Mouse (Mus musculus) CH12.LX (cell line): ENCODE results near the gene Srgap1. TPM values are rescaled to one million over a fixed set of nuclear protein-coding genes. Genes with fewer than 3 reads are reported as not detected.
A peak's percentile ranks its signal among the peaks of the same experiment; 100 is the strongest.

Experiments
- DNase-seq: peaks from one replicate; pipeline ENCODE4 v3.0.0-alpha.2; 2013; ENCODE audit errors: extremely low read depth
- H3K27ac ChIP-seq: 2 replicates; pipeline ENCODE4 v1.5.1; 2012; ENCODE audit warnings: low read depth, mild to moderate bottlenecking, control low read depth, moderate library complexity; ENCODE audit not compliant: insufficient read depth
- H3K27me3 ChIP-seq: replicated peaks from 2 replicates; pipeline ENCODE3; 2012; ENCODE audit warnings: inconsistent platforms
- H3K36me3 ChIP-seq, 2 experiments: replicated peaks in 1 of 2; 2 replicates each; pipeline versions ENCODE3 to v1.6.1; 2012; ENCODE audit warnings: inconsistent platforms in 1 of 2, low read length in 1 of 2, mild to moderate bottlenecking in 1 of 2, mixed read lengths in 1 of 2, moderate library complexity in 1 of 2; ENCODE audit not compliant: control insufficient read depth in 1 of 2, insufficient read depth in 1 of 2
- H3K4me1 ChIP-seq, 2 experiments: 2 replicates each; pipeline ENCODE4 v1.6.1; 2012; ENCODE audit warnings: inconsistent platforms in 1 of 2, moderate library complexity in 1 of 2; ENCODE audit not compliant: insufficient read depth in 2 of 2, control insufficient read depth in 1 of 2
- H3K4me2 ChIP-seq: 2 replicates; pipeline ENCODE4 v1.6.1; 2012; ENCODE audit warnings: low read depth, mild to moderate bottlenecking, control low read depth; ENCODE audit not compliant: poor library complexity, insufficient read depth, severe bottlenecking
- H3K4me3 ChIP-seq, 3 experiments: fragments of 150-350 bp in 1 of 3; sonication (generic) in 1 of 3; replicated peaks in 1 of 3; 2 replicates each; pipeline versions ENCODE3 to v1.5.1; 2011 to 2012; ENCODE audit warnings: low read depth in 2 of 3, low read length in 2 of 3, mild to moderate bottlenecking in 2 of 3, moderate library complexity in 2 of 3, control low read depth in 1 of 3, improper control_type of control experiment in 1 of 3, inconsistent platforms in 1 of 3, mixed read lengths in 1 of 3; ENCODE audit not compliant: poor library complexity in 1 of 3
- H3K79me2 ChIP-seq: replicated peaks from 2 replicates; pipeline ENCODE4 v1.6.1; 2012; ENCODE audit warnings: mild to moderate bottlenecking, moderate library complexity; ENCODE audit not compliant: control insufficient read depth, poor library complexity, insufficient read depth, severe bottlenecking; ENCODE audit errors: extremely low read depth
- H3K9ac ChIP-seq: 2 replicates; pipeline ENCODE4 v1.6.1; 2012; ENCODE audit warnings: low read depth, mild to moderate bottlenecking, control low read depth, moderate library complexity; ENCODE audit not compliant: insufficient read depth
- H3K9me3 ChIP-seq: replicated peaks from 2 replicates; pipeline ENCODE3; 2012; ENCODE audit warnings: low read length, inconsistent platforms, mixed read lengths
- BHLHE40 ChIP-seq: IDR thresholded peaks from 2 replicates; pipeline ENCODE4 v1.6.1; 2011; ENCODE audit warnings: mild to moderate bottlenecking, low read depth, low read length, improper control_type of control experiment
- CHD1 ChIP-seq: IDR thresholded peaks from 2 replicates; pipeline ENCODE4 v1.6.1; 2012; ENCODE audit warnings: low read depth, low read length, improper control_type of control experiment, inconsistent platforms
- CTCF ChIP-seq, 2 experiments: IDR thresholded peaks in 1 of 2; conservative IDR thresholded peaks in 1 of 2; 2 replicates each; pipeline ENCODE4 v1.5.1; 2011 to 2012; ENCODE audit warnings: low read depth in 2 of 2, low read length in 2 of 2, improper control_type of control experiment in 1 of 2, inconsistent platforms in 1 of 2, mild to moderate bottlenecking in 1 of 2, moderate library complexity in 1 of 2
- ELF1 ChIP-seq: IDR thresholded peaks from 2 replicates; pipeline ENCODE4 v1.6.1; 2014; ENCODE audit warnings: low read depth, mild to moderate bottlenecking, inconsistent platforms, low read length, improper control_type of control experiment
- EP300 ChIP-seq: IDR thresholded peaks from 2 replicates; pipeline ENCODE4 v1.6.1; 2011; ENCODE audit warnings: low read length, improper control_type of control experiment
- ETS1 ChIP-seq: conservative IDR thresholded peaks from 2 replicates; pipeline ENCODE4 v1.6.1; 2012; ENCODE audit warnings: low read depth, mild to moderate bottlenecking, inconsistent platforms, low read length, improper control_type of control experiment, moderate library complexity
- GABPA ChIP-seq: IDR thresholded peaks from 2 replicates; pipeline ENCODE4 v1.6.1; 2012; ENCODE audit warnings: low read depth, low read length, improper control_type of control experiment, inconsistent platforms; ENCODE audit not compliant: insufficient replicate concordance
- HCFC1 ChIP-seq: IDR thresholded peaks from 2 replicates; pipeline ENCODE4 v1.6.1; 2012; ENCODE audit warnings: low read depth, mild to moderate bottlenecking, inconsistent platforms, low read length, improper control_type of control experiment
- IRF4 ChIP-seq: IDR thresholded peaks from 2 replicates; pipeline ENCODE4 v1.6.1; 2014; ENCODE audit warnings: low read depth, mild to moderate bottlenecking, inconsistent platforms, low read length, improper control_type of control experiment
- JUND ChIP-seq: conservative IDR thresholded peaks from 2 replicates; pipeline ENCODE4 v1.6.1; 2011; ENCODE audit warnings: low read depth, low read length, improper control_type of control experiment
- KAT2A ChIP-seq: IDR thresholded peaks from 2 replicates; pipeline ENCODE4 v1.6.1; 2012; ENCODE audit warnings: low read length, improper control_type of control experiment, inconsistent platforms; ENCODE audit not compliant: insufficient replicate concordance
- MAFK ChIP-seq: IDR thresholded peaks from 2 replicates; pipeline ENCODE4 v1.6.1; 2011; ENCODE audit warnings: low read length, improper control_type of control experiment; ENCODE audit not compliant: insufficient replicate concordance
- MAX ChIP-seq: IDR thresholded peaks from 2 replicates; pipeline ENCODE4 v1.6.1; 2011; ENCODE audit warnings: low read length, improper control_type of control experiment
- MAZ ChIP-seq: IDR thresholded peaks from 2 replicates; pipeline ENCODE4 v1.6.1; 2012; ENCODE audit warnings: low read depth, mild to moderate bottlenecking, inconsistent platforms, low read length, improper control_type of control experiment, moderate library complexity
- MEF2A ChIP-seq: IDR thresholded peaks from 2 replicates; pipeline ENCODE4 v1.6.1; 2014; ENCODE audit warnings: low read depth, mild to moderate bottlenecking, inconsistent platforms, low read length, improper control_type of control experiment, borderline replicate concordance
- MXI1 ChIP-seq: IDR thresholded peaks from 2 replicates; pipeline ENCODE4 v1.6.1; 2011; ENCODE audit warnings: mild to moderate bottlenecking, low read depth, low read length, improper control_type of control experiment
- MYC ChIP-seq: IDR thresholded peaks from 2 replicates; pipeline ENCODE4 v1.6.1; 2011; ENCODE audit warnings: low read depth, mild to moderate bottlenecking, improper control_type of control experiment, low read length
- NELFE ChIP-seq: IDR thresholded peaks from 2 replicates; pipeline ENCODE4 v1.6.1; 2011; ENCODE audit warnings: low read depth, low read length, improper control_type of control experiment
- PAX5 ChIP-seq: IDR thresholded peaks from 2 replicates; pipeline ENCODE4 v1.6.1; 2012; ENCODE audit warnings: low read length, inconsistent platforms, mixed read lengths
- POLR2A ChIP-seq: IDR thresholded peaks from 2 replicates; pipeline ENCODE4 v1.6.1; 2011; ENCODE audit warnings: low read depth, mild to moderate bottlenecking, improper control_type of control experiment, low read length
- POLR2AphosphoS2 ChIP-seq: IDR thresholded peaks from 2 replicates; pipeline ENCODE4 v1.6.1; 2011; ENCODE audit warnings: low read depth, low read length, improper control_type of control experiment
- RAD21 ChIP-seq: IDR thresholded peaks from 2 replicates; pipeline ENCODE4 v1.6.1; 2011; ENCODE audit warnings: low read depth, mild to moderate bottlenecking, low read length, improper control_type of control experiment, moderate library complexity
- RCOR1 ChIP-seq: conservative IDR thresholded peaks from 2 replicates; pipeline ENCODE4 v1.6.1; 2012; ENCODE audit warnings: low read depth, mild to moderate bottlenecking, inconsistent platforms, low read length, improper control_type of control experiment
- SIN3A ChIP-seq: IDR thresholded peaks from 2 replicates; pipeline ENCODE4 v1.6.1; 2012; ENCODE audit warnings: low read length, improper control_type of control experiment, inconsistent platforms
- SMC3 ChIP-seq: IDR thresholded peaks from 2 replicates; pipeline ENCODE4 v1.6.1; 2011; ENCODE audit warnings: low read depth, low read length, improper control_type of control experiment
- TBP ChIP-seq: conservative IDR thresholded peaks from 2 replicates; pipeline ENCODE4 v1.6.1; 2011; ENCODE audit warnings: low read depth, low read length, improper control_type of control experiment
- USF1 ChIP-seq: IDR thresholded peaks from 2 replicates; pipeline ENCODE4 v1.6.1; 2014; ENCODE audit warnings: low read depth, mild to moderate bottlenecking, inconsistent platforms, low read length, improper control_type of control experiment
- USF2 ChIP-seq: conservative IDR thresholded peaks from 2 replicates; pipeline ENCODE4 v1.6.1; 2011; ENCODE audit warnings: low read depth, low read length, improper control_type of control experiment
- ZMIZ1 ChIP-seq: IDR thresholded peaks from 2 replicates; pipeline ENCODE4 v1.6.1; 2012; ENCODE audit warnings: low read depth, mild to moderate bottlenecking, inconsistent platforms, low read length, improper control_type of control experiment
- ZNF384 ChIP-seq: IDR thresholded peaks from 2 replicates; pipeline ENCODE4 v1.6.1; 2012; ENCODE audit warnings: low read depth, low read length, improper control_type of control experiment, inconsistent platforms
- dilution Hi-C: fragments of 300-500 bp; cut with MboI; formaldehyde crosslinking; loops from 2 replicates; pipeline ENCODE4 v1.14.3; 2020; ENCODE audit warnings: low sequenced_read_pairs; ENCODE audit not compliant: extremely low pct_unique_long_range_greater_than_20kb, extremely low pct_ligation_motif_present
- in situ Hi-C: fragments of 300-500 bp; cut with MboI; formaldehyde crosslinking; loops from 3 replicates; pipeline ENCODE4 v1.14.3; 2019; ENCODE audit warnings: low sequenced_read_pairs, low pct_ligation_motif_present, low pct_unique_long_range_greater_than_20kb, mixed read lengths
- polyA plus RNA-seq: library from polyadenylated mRNA; unstranded; fragments of >175 nt; gene quantifications from 2 replicates; pipeline ENCODE4 v1.2.1, GENCODE M21; 2012; ENCODE audit warnings: low read depth; ENCODE audit not compliant: insufficient read length
- total RNA-seq, 2 experiments: library from RNA; depleted of rRNA; stranded (reverse); fragments of 300-350 nt in 1 of 2; fragments of >200 nt in 1 of 2; gene quantifications; 2 replicates each; pipeline ENCODE4 v1.2.3; 2012 to 2014

The Srgap1 gene
- total and polyA plus RNA-seq, 3 experiments: not detected

DNA sequence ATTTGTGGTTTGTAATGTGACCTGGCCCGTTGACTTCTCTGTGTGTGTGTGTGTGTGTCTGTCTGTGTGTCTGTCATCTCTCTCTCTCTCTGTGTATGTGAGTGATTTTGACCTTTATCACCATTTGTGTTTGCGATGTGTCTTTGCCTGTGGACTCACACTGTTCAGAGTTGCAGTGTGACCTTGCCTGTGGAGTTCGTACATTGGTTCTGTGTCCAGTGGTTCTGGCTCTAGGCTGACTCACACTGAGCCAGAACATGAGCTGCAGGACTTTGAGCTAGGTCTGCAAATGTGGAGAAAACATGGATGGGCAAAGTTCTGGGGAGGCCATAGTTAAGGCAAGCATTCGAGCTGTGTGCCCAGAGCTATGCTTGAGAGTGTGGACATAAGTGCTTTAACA is 273.3 kb downstream of the Srgap1 start:
- dilution Hi-C loops (no loop called here), in situ Hi-C loops (loop anchor here (25.0 kb wide), 1 partner anchor 288 kb away; no protein-coding TSS in a partner anchor)
- H3K4me1 ChIP-seq: peaks cover 10 to 20% of the 10 kb centered on the region in 2 experiments; a peak in 3 of 4 replicates
- no peak overlapping the region for H3K4me2 ChIP-seq
- no peaks in the 10 kb centered on the region for H3K27me3 ChIP-seq
- TF ChIP-seq MEF2A (no peak), MAX (no peak), EP300 (no peak), ETS1 (no peak), CHD1 (no peak), MAFK (no peak)
- H3K27ac ChIP-seq: no peak overlapping the region
- no peak overlapping the region for H3K9ac ChIP-seq
- no peak for DNase-seq
- no peaks in the 10 kb centered on the region for H3K79me2 ChIP-seq
- no peaks in the 10 kb centered on the region for H3K36me3 ChIP-seq
- no peaks in the 10 kb centered on the region for H3K9me3 ChIP-seq
- no peak overlapping the region for H3K4me3 ChIP-seq

DNA sequence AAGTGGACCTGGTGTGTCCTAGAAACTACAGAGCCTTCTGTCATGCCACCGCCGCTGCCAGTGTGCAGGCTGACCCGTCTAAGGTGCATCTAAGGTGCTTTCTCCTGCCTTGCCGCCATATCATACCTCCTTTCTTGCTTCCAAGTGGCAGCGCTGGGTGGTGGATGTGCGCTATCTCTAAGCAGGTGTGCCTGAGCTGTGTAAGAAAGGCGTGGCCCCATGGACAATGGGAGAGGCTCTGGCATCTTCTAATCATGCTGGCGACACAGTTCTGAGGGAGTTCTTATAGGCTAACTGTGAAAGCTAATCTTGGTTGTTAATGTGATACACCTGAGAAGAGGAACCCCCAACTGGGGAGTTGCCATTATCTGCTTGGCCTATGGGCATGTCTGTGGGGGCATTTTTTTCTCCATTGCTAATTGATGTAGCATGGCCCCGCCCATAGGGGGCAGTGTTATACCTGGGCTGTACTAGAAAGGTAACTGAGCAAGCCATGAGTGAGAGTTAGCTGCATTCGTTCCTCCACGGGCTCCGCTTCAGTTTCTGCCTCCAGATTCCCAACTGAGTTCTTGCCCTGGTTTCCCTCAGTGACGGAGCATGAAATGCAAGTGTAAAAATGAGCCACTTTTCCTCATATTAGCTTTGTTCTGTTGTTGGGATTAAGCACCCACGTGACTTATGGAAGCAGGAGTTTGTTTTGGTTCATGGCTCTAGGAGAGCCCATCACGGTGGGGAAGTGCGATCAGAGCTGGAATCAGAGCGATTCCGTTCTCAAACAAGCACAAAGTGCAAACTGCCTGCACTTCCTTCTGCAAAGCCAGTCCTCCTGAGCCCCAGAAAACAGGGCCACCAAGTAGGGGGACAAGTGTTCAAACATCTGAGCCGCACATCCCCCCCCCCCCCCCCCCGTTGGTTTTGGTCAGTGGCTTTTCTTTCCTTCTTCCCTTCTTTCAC is 276.2 kb downstream of the Srgap1 start:
- in situ Hi-C loops (loop anchor here (25.0 kb wide), 1 partner anchor 291 kb away; no protein-coding TSS in a partner anchor), dilution Hi-C loops (no loop called here)
- H3K4me1 ChIP-seq: peaks cover 7% of the 10 kb centered on the region in 2 experiments; a peak in 3 of 4 replicates
- H3K27me3 ChIP-seq: no peaks in the 10 kb centered on the region
- H3K4me3 ChIP-seq: peak overlapping the region in 1 of 3 experiments; percentile 18
- no peaks in the 10 kb centered on the region for H3K36me3 ChIP-seq
- no peaks in the 10 kb centered on the region for H3K9me3 ChIP-seq
- peak overlapping the region; percentile 67 for H3K4me2 ChIP-seq
- no peak overlapping the region for H3K9ac ChIP-seq
- no peak overlapping the region for H3K27ac ChIP-seq
- DNase-seq: peak; percentile 55
- H3K79me2 ChIP-seq: no peaks in the 10 kb centered on the region
- TF ChIP-seq NELFE (no peak), BHLHE40 (no peak), PAX5 (no peak), MYC (no peak), CTCF (conservative IDR thresholded peaks at IDR 0.05 in 1 of 2, IDR thresholded peaks at IDR 0.05 in 1 of 2; ENCODE audit: low read depth in 2 of 2, low read length in 2 of 2) (peak; percentile 87 to 88), MXI1 (no peak), CHD1 (no peak), JUND (no peak), HCFC1 (no peak), POLR2A (no peak), TBP (no peak), MEF2A (no peak), USF1 (no peak; the same call in 1 of the 2 replicates), ETS1 (no peak), SMC3 (peak; percentile 69), IRF4 (no peak), ZMIZ1 (no peak), MAFK (no peak), EP300 (no peak), POLR2AphosphoS2 (no peak), ELF1 (no peak), GABPA (no peak), SIN3A (0 out of 2 replicates have a peak, but pooled peaks have one; percentile 30), KAT2A (no peak), RAD21 (peak; percentile 85), ZNF384 (peak; percentile 85), USF2 (no peak), MAZ (no peak), RCOR1 (no peak)
